Mouse (Mus musculus) intestine, embryonic 16.5 days (tissue): ENCODE results near the gene S100a3. TPM values are rescaled to one million over a fixed set of nuclear protein-coding genes. Genes with fewer than 3 reads are reported as not detected.

Experiments
- ATAC-seq: fragments of 200-750 bp; cut with Nextera tagmentation; 2 replicates; pipeline ENCODE4 v1.8.0; 2017; ENCODE audit warnings: moderate TSS enrichment, moderate library complexity
- H3K27ac ChIP-seq: fragments of 300-500 bp; sonication (generic); 2 replicates; pipeline ENCODE4 v1.5.1; 2014; ENCODE audit warnings: mild to moderate bottlenecking, low read length
- H3K27me3 ChIP-seq: fragments of 300-500 bp; sonication (generic); replicated peaks from 2 replicates; pipeline ENCODE4 v1.6.1; 2014; ENCODE audit warnings: low read length, control low read depth, mixed read lengths; ENCODE audit not compliant: control insufficient read depth, insufficient read depth
- H3K36me3 ChIP-seq: fragments of 300-500 bp; sonication (generic); 2 replicates; pipeline ENCODE4 v1.6.1; 2014; ENCODE audit warnings: low read length, control low read depth; ENCODE audit not compliant: control insufficient read depth, insufficient read depth
- H3K4me1 ChIP-seq: fragments of 300-500 bp; sonication (generic); 2 replicates; pipeline ENCODE4 v1.6.1; 2014; ENCODE audit warnings: low read length, control low read depth, mixed read lengths; ENCODE audit not compliant: control insufficient read depth, insufficient read depth
- H3K4me2 ChIP-seq: fragments of 300-500 bp; sonication (generic); 2 replicates; pipeline ENCODE4 v1.6.1; 2014; ENCODE audit warnings: low read depth, low read length, control low read depth
- H3K4me3 ChIP-seq: fragments of 300-500 bp; sonication (generic); 2 replicates; pipeline ENCODE4 v1.5.1; 2014; ENCODE audit warnings: mild to moderate bottlenecking, low read length
- H3K9ac ChIP-seq: fragments of 300-500 bp; sonication (generic); 2 replicates; pipeline ENCODE4 v1.6.1; 2014; ENCODE audit warnings: low read depth, low read length
- H3K9me3 ChIP-seq: fragments of 300-500 bp; sonication (generic); 2 replicates; pipeline ENCODE4 v1.6.1; 2016; ENCODE audit warnings: low read length, control low read depth; ENCODE audit not compliant: control insufficient read depth
- WGBS: fragments of 180-500 bp; shearing (Covaris S2); extraction: QIAGEN DNeasy Blood & Tissue Kit; methylation state at CpG from one replicate; pipeline ENCODE4 v1.1.7; 2014; 5-methylcytosine and 5-hydroxymethylcytosine counted together
- polyA plus RNA-seq: library from polyadenylated mRNA; unstranded; fragments of >200 nt; fragmentation: Nextera tagmentation; extraction: Ambion mirVana; gene quantifications from 2 replicates; pipeline ENCODE4 v1.2.1, GENCODE M21; 2015

S100a3 gene
- polyA plus RNA-seq, 1 experiment from 2014 or later, result 0.29 TPM

GRCm38 (mm10) chr3:90647291-90647690 lies 86.9 kb downstream of the S100a3 start:
- H3K27me3 ChIP-seq, result no peaks in the 10 kb centered on the region
- no peaks in the 10 kb centered on the region for H3K9me3 ChIP-seq
- H3K9ac ChIP-seq, result no peak overlapping the region
- no peak overlapping the region for H3K4me3 ChIP-seq
- no peak overlapping the region for H3K4me2 ChIP-seq
- no peaks in the 10 kb centered on the region for H3K4me1 ChIP-seq
- H3K27ac ChIP-seq, result no peak overlapping the region
- 81% methylated on average over 1 of the region's 1 CpGs for WGBS
- no peak for ATAC-seq
- no peaks in the 10 kb centered on the region for H3K36me3 ChIP-seq

DNA sequence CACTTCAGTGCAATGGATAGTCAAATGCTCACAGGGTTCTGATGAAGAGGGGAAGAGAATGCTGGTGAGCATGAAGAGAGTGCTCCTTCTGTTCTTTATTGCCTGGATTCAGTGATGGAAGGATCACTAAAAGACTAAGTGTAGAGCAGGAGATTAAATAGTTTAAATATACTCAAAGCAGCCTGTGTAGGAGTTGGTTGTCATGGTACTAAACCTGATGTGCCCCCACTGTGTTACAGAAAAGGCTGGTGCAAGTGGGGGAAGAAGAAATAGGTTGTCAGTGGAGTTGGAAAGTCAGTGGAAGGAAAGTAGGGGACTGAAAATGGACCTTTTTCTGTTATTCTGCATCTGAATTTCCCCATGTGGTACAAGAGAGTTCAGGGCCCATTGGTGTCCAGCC lies 88.6 kb downstream of the S100a3 start:
- Histone ChIP-seq H3K4me2 (no peak overlapping the region), H3K4me3 (no peak overlapping the region), H3K9ac (no peak overlapping the region), H3K27me3 (no peaks in the 10 kb centered on the region; the same call in 1 of the 2 replicates), H3K36me3 (no peaks in the 10 kb centered on the region), H3K9me3 (no peaks in the 10 kb centered on the region), H3K27ac (no peak overlapping the region), H3K4me1 (no peaks in the 10 kb centered on the region)
- ATAC-seq, result no peak

DNA sequence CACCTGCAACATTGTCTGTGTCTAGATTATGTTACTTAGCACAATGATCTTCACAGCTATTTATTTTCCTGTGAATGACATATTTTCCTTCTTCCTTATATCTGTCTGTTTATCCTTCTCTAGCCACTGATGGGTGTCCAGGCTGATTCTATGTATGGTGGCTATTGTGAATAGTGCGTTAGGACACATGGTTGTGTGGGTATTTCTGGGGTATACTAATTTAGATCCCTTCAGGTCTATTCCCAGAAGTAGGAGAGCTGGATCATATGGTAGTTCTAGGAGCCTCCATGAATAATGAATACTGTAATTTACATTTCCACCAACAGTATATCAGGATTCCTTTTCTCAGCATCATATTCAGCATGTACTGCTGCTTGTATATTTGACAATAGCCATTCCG lies 89.5 kb downstream of the S100a3 start:
- Histone ChIP-seq H3K4me1 (no peaks in the 10 kb centered on the region), H3K4me2 (no peak overlapping the region), H3K27me3 (no peaks in the 10 kb centered on the region; the same call in 1 of the 2 replicates), H3K9ac (no peak overlapping the region), H3K36me3 (no peaks in the 10 kb centered on the region), H3K27ac (no peak overlapping the region), H3K4me3 (no peak overlapping the region), H3K9me3 (no peaks in the 10 kb centered on the region)
- 90% methylated on average over 2 of the region's 2 CpGs for WGBS
- ATAC-seq, result no peak

Other genes with a start within 250 kb of the S100a3 start
- gene Slc27a3, start 170.6 kb upstream of the S100a3 start, polyA plus RNA-seq, result 8.4 and 8.6 TPM in 2 replicates
- 20.2 and 22.1 TPM in 2 replicates for gene Ints3, start 127.0 kb upstream of the S100a3 start, polyA plus RNA-seq
- 5.6 and 6.6 TPM in 2 replicates for gene Npr1, start 94.7 kb upstream of the S100a3 start, polyA plus RNA-seq
- 125 and 140 TPM in 2 replicates for gene Ilf2, start 84.5 kb upstream of the S100a3 start, polyA plus RNA-seq
- 74.7 and 79.4 TPM in 2 replicates for gene Snapin, start 69.5 kb upstream of the S100a3 start, polyA plus RNA-seq
- gene Chtop, start 51.1 kb upstream of the S100a3 start, polyA plus RNA-seq, result 90.4 and 99.8 TPM in 2 replicates
- gene S100a1, start 46.2 kb upstream of the S100a3 start, polyA plus RNA-seq, result 142 and 192 TPM in 2 replicates
- gene S100a13, start 46.1 kb upstream of the S100a3 start, polyA plus RNA-seq, result 38.5 and 40.8 TPM in 2 replicates
- gene S100a14, start 33.7 kb upstream of the S100a3 start, polyA plus RNA-seq, result 7.1 and 10.7 TPM in 2 replicates
- 99.1 and 113 TPM in 2 replicates for gene S100a16, start 23.3 kb upstream of the S100a3 start, polyA plus RNA-seq
- not detected in 2 replicates for gene S100a2, start 29.7 kb downstream of the S100a3 start, polyA plus RNA-seq
- not detected in 2 replicates for gene Gm42674, start 41.3 kb downstream of the S100a3 start, polyA plus RNA-seq
- gene S100a4, start 43.2 kb downstream of the S100a3 start, polyA plus RNA-seq, result 3.6 and 4.0 TPM in 2 replicates
- gene S100a5, start 47.9 kb downstream of the S100a3 start, polyA plus RNA-seq, result 13.2 and 16.0 TPM in 2 replicates
- gene S100a6, start 52.3 kb downstream of the S100a3 start, polyA plus RNA-seq, result 376 and 422 TPM in 2 replicates
- 0.17 and 0.42 TPM in 2 replicates for gene S100a7a, start 93.4 kb downstream of the S100a3 start, polyA plus RNA-seq
- gene S100a8, start 108.4 kb downstream of the S100a3 start, polyA plus RNA-seq, result 14.9 and 30.6 TPM in 2 replicates
- 10.1 and 27.1 TPM in 2 replicates for gene S100a9, start 135.1 kb downstream of the S100a3 start, polyA plus RNA-seq
- not detected in 2 replicates for gene Pglyrp4, start 166.3 kb downstream of the S100a3 start, polyA plus RNA-seq
- gene Gm5849, start 217.3 kb downstream of the S100a3 start, polyA plus RNA-seq, result not detected in 2 replicates